Mouse (Mus musculus) CD8-positive naive resting alpha-beta T cell, adult 2 months (primary cell): ENCODE results near the gene Plxnb1.

Experiments
- DNase-seq, 2 experiments: peaks; one replicate each; pipeline ENCODE4 v3.0.0; 2022; ENCODE audit warnings: low read depth in 2 of 2, low spot score in 2 of 2

The Plxnb1 gene

GRCm38 (mm10) chr9:109100307-109100928 is 5.2 kb downstream of the Plxnb1 start:
- DNase-seq: no peak

- no peak for DNase-seq
Observed at GRCm38 (mm10) chr9:109101933-109102445, 6.8 kb downstream of the Plxnb1 start.

DNA sequence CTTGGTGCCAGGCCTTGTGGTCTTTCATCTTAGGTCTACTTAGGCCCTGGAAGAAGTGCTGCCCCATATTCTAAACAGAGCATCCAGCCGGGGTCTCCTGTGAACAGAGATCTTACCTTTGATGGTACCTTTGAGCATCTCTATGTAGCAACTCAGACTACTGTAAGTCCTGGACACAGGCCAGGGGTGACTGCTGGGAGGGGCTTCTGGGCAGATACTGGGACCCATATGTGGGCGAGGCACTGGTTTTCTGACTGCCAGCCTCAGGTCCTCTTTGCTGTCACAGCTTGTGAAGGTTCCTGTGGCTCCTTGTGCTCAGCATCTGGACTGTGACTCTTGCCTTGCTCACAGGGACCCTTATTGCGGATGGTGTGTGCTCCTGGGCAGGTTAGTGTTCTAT is 7.4 kb downstream of the Plxnb1 start:
- DNase-seq: no peak

GRCm38 (mm10) chr9:109103250-109103649 is 8.1 kb downstream of the Plxnb1 start:
- DNase-seq: no peak

DNA sequence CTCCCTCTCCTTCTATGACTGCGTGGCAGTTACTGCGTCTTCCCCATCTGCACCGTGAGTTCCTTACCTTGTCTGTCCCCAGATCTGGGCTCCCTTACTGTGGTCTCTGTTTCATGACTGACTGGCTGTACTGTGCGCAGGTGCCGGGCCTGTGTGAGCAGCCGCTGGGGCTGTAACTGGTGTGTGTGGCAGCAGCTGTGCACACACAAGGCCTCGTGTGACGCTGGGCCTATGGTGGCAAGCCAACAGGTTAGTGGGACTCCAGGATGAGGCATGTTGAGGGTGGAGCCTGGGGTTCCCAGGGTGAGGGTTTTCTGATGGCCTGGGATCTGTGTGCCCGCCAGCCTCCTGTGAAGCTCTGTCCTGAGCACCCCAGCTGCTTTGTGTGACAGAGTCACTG is 8.9 kb downstream of the Plxnb1 start:
- DNase-seq: no peak

DNA sequence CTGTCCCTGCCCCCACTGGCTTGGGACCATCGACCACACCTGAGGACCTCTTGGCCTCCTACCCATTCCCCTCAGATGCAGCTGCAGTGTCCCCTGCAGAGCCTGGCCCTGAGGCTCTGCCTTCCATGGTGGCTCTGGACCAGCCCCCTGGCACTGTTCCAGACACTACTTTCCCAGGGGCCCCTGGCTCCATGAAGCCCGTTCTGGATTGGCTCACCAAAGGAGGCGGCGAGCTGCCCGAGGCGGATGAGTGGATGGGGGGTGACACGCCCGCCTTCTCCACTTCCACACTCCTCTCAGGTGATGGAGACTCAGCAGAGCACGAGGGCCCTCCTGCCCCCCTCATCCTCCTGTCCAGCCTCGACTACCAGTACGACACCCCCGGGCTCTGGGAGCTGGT is 9.8 kb downstream of the Plxnb1 start:
- no peak for DNase-seq

DNA sequence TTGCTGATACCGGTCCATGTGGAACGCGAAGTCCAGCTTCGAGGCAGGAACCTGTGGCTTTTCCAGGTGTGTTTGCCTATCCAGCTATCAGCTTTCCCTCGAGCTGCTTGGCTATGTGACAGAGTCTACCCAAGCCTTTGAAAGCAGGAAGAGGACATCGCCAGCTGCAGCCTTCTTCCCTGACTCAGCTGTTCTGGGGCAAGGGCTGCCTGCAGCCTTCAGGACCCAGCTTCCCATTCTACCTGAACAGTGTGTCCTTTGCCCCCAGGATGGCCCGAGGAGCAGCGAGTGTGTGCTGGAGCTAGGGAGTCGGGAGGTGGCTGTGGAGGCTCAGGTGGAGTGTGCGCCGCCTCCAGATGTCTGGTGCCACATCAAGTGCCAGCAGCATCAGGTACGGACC is 10.5 kb downstream of the Plxnb1 start:
- DNase-seq: no peak

DNA sequence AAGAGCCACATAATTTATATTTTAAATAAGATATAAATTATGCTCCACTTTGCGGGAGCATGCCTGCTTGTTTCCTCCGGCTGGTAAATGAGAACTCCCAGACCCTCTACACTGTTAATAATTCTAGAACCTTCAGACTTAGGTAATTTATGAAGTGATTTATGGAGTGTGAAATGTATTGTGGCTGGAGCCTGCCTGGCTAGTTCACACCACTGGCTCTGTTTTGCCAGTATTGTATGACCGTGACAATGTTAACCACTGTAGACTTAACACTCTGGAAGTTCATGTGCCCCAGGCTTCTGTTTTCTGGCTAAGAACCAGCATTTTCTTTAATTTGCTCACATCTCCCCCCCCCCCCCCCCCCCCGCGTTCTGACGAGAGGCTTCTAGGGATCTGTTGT is 12.2 kb downstream of the Plxnb1 start:
- DNase-seq: no peak

DNA sequence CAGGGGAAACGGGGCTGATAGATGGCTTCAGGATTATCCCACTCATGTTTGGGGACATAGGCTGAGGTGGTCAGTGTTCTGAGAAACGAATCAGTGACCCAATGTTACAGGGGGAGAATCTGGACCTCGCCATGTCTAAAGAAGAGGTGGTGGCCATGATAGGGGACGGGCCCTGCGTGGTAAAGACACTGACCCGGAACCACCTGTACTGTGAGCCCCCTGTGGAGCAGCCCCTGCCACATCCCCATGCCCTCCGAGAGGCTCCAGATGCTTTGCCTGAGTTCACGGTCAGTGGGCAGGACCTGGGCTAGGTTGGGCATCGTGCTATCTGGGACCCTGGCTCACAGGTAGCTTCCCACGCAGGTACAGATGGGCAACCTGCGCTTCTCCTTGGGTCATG is 15.1 kb downstream of the Plxnb1 start:
- DNase-seq: no peak

DNA sequence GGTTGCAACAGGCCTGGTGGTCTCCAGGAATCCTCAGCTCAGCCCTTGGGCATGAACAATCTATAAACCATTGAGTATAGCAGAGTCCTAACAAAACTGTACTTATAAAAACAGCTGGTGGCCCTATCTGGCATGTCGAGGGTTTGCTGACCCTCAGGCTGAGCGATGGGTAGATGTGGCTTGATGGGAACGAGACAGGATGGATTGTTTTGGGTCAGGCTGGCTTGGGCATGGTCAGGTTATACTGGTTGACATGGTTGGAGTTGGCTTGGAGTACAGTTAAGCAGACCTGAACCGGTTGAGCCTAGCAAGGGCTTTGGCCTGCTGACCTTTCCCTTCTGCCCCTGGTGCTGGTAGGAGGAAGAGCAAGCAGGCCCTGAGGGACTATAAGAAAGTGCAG is 15.9 kb downstream of the Plxnb1 start:
- no peak for DNase-seq

GRCm38 (mm10) chr9:109111591-109111990 is 16.4 kb downstream of the Plxnb1 start:
- no peak for DNase-seq

DNA sequence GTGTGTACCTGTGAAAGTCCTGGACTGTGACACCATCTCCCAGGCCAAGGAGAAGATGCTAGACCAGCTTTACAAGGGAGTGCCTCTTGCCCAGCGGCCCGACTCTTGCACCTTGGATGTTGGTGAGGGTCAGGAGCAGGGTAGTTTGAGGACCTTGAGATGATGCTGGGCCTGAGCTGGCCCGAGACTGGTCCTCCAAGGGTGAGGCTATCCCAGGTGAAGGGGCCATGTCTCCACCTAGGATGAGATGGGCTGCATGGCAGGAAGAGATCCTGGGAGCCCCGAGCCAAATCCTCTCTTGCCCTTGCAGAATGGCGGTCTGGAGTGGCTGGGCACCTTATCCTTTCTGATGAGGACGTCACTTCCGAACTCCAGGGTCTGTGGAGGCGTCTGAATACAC is 18.1 kb downstream of the Plxnb1 start:
- DNase-seq: no peak

- no peak for DNase-seq
Observed at GRCm38 (mm10) chr9:109114276-109114675, 19.1 kb downstream of the Plxnb1 start.

- DNase-seq: no peak
Observed at GRCm38 (mm10) chr9:109114871-109115270, 19.7 kb downstream of the Plxnb1 start.

DNA sequence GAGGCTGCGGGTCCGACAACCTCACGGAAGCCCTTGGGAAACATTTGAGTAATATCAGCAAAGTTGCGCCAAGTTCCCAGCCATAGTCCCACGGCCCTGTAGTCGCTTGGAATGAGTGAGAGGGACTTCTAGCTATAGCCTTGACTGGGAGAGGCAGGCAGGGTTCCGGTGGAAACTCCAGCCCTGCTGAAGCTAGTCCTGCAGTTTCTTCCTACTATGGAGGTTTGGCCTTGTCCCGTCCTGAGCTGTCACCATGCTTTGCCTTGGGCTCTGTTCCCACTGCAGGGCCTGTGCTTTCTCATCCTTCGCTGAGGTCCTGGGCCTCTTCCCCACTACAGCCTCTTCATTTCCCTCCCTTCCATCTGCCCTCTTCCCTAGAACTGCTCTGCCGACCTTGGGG is 21.0 kb downstream of the Plxnb1 start:
- no peak for DNase-seq

- DNase-seq: no peak
Observed at GRCm38 (mm10) chr9:109118106-109118505, 22.9 kb downstream of the Plxnb1 start.

DNA sequence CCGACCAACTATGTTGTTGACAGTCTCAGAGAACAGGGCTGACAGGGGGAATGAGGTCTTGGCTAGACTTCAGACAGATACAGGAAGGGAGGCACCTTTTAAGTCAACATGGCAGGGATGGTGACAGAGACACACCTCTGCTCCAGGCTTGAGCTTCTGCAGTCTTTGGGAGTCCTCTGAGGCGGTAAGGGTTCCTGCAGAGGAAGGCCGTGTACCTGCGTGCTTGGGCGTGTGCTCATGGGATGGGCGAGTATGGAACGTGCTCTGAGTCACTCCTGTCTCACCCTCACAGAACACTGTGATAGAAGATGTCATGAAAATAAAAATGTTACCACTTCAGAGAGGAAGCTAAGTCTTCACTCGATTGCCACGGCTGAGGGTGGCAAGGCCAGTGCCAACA is 24.4 kb downstream of the Plxnb1 start:
- no peak for DNase-seq

GRCm38 (mm10) chr9:109120956-109121355 is 25.8 kb downstream of the Plxnb1 start:
- DNase-seq: no peak

- peak; percentile 33 to 58 for DNase-seq
Observed at GRCm38 (mm10) chr9:109122553-109123085, 27.4 kb downstream of the Plxnb1 start.

DNA sequence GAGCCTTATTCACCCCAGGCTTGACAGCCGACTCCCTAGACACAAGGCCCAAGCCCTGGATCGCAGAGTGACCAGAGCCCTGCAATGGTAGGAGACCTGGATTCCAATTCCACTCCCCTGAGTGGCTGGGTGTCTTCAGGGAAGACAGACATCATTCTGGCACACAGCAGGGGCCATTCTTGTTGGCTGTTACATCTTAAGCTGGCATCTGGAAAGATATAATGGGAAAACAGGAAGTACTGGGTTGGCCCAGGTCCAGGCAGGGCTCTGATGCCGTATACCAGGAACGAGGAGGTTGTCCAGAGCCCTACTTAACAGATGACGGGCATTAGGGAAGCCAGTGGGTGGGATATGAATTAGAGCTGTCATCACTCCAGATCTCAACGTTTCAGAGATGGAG is 28.1 kb downstream of the Plxnb1 start:
- no peak for DNase-seq

DNA sequence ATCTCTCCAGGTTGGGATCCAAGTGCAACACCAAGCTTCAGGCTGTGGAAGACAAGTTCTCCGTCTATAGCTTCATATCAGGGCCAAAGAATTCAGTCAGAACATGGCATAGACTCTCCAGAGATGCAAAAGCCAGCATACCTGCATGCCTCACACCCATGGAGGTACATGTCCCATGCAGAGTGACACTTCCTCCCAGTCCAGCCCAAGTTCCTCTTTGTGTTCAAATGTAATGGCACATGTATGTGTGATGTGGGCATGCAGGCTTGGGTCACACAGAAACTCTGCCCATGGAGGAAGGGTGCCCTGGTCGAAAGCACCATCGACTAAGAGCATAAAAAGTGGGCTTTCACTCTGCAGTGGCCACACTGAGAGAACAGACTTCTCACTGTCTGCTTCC is 29.0 kb downstream of the Plxnb1 start:
- DNase-seq: no peak

DNA sequence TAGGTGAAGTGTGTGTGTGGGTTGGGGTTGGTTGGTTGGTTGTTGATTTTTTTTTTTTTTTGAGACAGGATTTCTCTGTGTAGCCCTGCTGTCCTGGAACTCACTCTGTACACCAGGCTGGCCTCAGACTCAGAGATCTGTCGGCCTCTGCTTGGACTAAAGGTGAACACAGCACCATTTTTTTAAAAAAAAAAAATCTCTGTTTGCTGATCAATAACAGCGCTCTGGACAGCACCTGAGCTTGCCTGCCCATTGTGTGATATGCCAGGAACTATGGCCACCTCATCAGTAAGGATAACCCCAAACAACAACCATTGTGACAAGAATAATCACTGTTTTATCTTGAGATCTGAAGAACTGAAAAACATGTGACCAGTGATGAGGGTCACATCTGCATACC is 29.9 kb downstream of the Plxnb1 start:
- no peak for DNase-seq

DNA sequence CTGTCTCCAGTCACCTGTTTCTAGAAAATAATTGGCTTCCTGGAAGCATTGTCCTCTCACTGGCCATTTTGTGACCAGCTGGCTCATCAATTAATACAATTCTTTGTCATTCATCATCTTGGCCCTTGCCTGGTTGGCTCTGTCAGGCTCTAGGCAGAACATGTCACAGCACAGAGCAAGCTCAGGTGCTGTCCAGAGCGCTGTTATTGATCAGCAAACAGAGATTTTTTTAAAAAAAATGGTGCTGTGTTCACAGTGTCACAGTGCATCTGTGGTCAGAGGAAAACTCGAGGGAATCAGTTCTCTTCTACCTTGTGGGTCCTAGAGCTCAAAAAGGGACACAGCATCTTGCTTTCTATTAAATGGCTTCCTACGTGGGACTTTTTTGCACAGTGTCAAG is 30.3 kb downstream of the Plxnb1 start:
- no peak for DNase-seq
